Mouse (Mus musculus) myocyte (in vitro differentiated cells): ENCODE measurements around the gene Loxl1. TPM values are rescaled to one million over a fixed set of nuclear protein-coding genes. Genes with fewer than 3 reads are reported as not detected.

Source experiments
- H3K27me3 ChIP-seq: one replicate; pipeline ENCODE4 v1.6.1; 2011; ENCODE audit not compliant: control insufficient read depth, insufficient read depth, insufficient read length
- H3K36me3 ChIP-seq: one replicate; pipeline ENCODE4 v1.6.1; 2011; ENCODE audit not compliant: control insufficient read depth, insufficient read depth
- H3K4me2 ChIP-seq: one replicate; pipeline ENCODE4 v1.6.1; 2011; ENCODE audit warnings: low read depth, control low read depth
- H3K4me3 ChIP-seq: one replicate; pipeline ENCODE4 v1.5.1; 2011; ENCODE audit warnings: mild to moderate bottlenecking, control low read depth, moderate library complexity
- H3K79me2 ChIP-seq: one replicate; pipeline ENCODE4 v1.6.1; 2011; ENCODE audit not compliant: control insufficient read depth, insufficient read depth
- H3ac ChIP-seq: one replicate; pipeline ENCODE4 v1.6.1; 2011; ENCODE audit not compliant: control insufficient read depth, insufficient read length
- CEBPB ChIP-seq: IDR thresholded peaks from 2 replicates; pipeline ENCODE4 v1.6.1; 2011; ENCODE audit warnings: mild to moderate bottlenecking, moderate library complexity; ENCODE audit not compliant: poor library complexity, insufficient read depth, severe bottlenecking
- E2F4 ChIP-seq: IDR thresholded peaks from one replicate; pipeline ENCODE4 v1.6.1; 2011; ENCODE audit warnings: mild to moderate bottlenecking, control low read depth, moderate library complexity; ENCODE audit not compliant: insufficient read depth
- MAX ChIP-seq: IDR thresholded peaks from one replicate; pipeline ENCODE4 v1.6.1; 2011; ENCODE audit warnings: low read depth, mild to moderate bottlenecking, control low read depth
- MYOD1 ChIP-seq, 3 experiments: IDR thresholded peaks; one replicate each; pipeline ENCODE4 v1.6.1; 2011; ENCODE audit warnings: control low read depth in 2 of 3, low read depth in 2 of 3, mild to moderate bottlenecking in 2 of 3, moderate library complexity in 1 of 3; ENCODE audit not compliant: insufficient read length in 2 of 3, control insufficient read depth in 1 of 3
- MYOG ChIP-seq, 3 experiments: IDR thresholded peaks; one replicate each; pipeline ENCODE4 v1.6.1; 2011; ENCODE audit warnings: control low read depth in 2 of 3, low read depth in 2 of 3, mild to moderate bottlenecking in 2 of 3; ENCODE audit not compliant: insufficient read length in 2 of 3, control insufficient read depth in 1 of 3, insufficient read depth in 1 of 3
- POLR2A ChIP-seq: IDR thresholded peaks from one replicate; pipeline ENCODE4 v1.6.1; 2011; ENCODE audit warnings: low read depth, mild to moderate bottlenecking, control low read depth, moderate library complexity; ENCODE audit not compliant: insufficient read length
- POLR2AphosphoS2 ChIP-seq: IDR thresholded peaks from one replicate; pipeline ENCODE4 v1.6.1; 2011; ENCODE audit warnings: low read depth, control low read depth; ENCODE audit not compliant: insufficient read length
- REST ChIP-seq: IDR thresholded peaks from one replicate; pipeline ENCODE4 v1.6.1; 2011; ENCODE audit warnings: mild to moderate bottlenecking, control low read depth, moderate library complexity; ENCODE audit not compliant: insufficient read depth, insufficient read length
- SRF ChIP-seq: IDR thresholded peaks from one replicate; pipeline ENCODE4 v1.6.1; 2011; ENCODE audit warnings: low read depth; ENCODE audit not compliant: control insufficient read depth, insufficient read length
- TCF12 ChIP-seq: IDR thresholded peaks from one replicate; pipeline ENCODE4 v1.6.1; 2011; ENCODE audit warnings: mild to moderate bottlenecking, control low read depth; ENCODE audit not compliant: poor library complexity, insufficient read depth, severe bottlenecking
- TCF3 ChIP-seq: IDR thresholded peaks from one replicate; pipeline ENCODE4 v1.6.1; 2011; ENCODE audit warnings: low read depth, control low read depth; ENCODE audit not compliant: insufficient read length
- USF1 ChIP-seq: IDR thresholded peaks from one replicate; pipeline ENCODE4 v1.6.1; 2011; ENCODE audit warnings: low read depth, mild to moderate bottlenecking, control low read depth, moderate library complexity
- polyA plus RNA-seq: library from polyadenylated mRNA; unstranded; fragments of >200 nt; fragmentation: generic; extraction: Trizol; gene quantifications from one replicate; pipeline ENCODE4 v1.2.1, GENCODE M21; 2012; ENCODE audit warnings: missing spikeins

Loxl1 gene
- polyA plus RNA-seq, 1 experiment, result 46.1 TPM

DNA sequence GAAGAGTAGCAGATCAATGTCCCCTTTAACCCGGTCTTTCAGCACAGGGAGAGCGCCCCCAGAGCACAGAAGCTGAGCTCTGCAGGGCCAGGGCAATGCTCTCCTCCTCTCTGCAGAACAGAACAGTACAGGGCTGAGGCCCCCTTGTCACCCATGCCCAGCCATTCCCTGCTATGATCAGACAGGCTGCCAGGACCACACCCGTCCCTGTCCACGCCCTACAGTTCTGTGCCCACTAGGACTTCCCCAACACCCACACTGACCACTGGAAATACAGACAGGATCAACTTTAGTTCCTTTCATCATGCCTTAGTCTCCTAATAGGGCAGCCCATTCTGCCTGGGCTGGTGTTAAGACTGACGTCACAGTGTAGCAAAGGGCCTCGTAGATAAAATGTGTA, 15.9 kb downstream of the Loxl1 start:
- no peaks in the 10 kb centered on the region for H3K27me3 ChIP-seq
- peak overlapping the region; percentile 75 for H3K4me2 ChIP-seq
- no peaks in the 10 kb centered on the region for H3K79me2 ChIP-seq
- TF ChIP-seq TCF12 (no peak), POLR2AphosphoS2 (peak; percentile 25), SRF (no peak), MYOD1 (IDR thresholded peaks at IDR 0.05; ENCODE audit: control insufficient read depth in 1 of 3, insufficient read length in 2 of 3, low read depth in 2 of 3) (peak in 1 of 3 experiments; percentile 56), CEBPB (0 out of 2 replicates have a peak, but pooled peaks have one; percentile 16), TCF3 (no peak), MAX (no peak), REST (no peak), POLR2A (peak; percentile 51), USF1 (no peak), MYOG (IDR thresholded peaks at IDR 0.05; ENCODE audit: control insufficient read depth in 1 of 3, insufficient read depth in 1 of 3, insufficient read length in 2 of 3, low read depth in 2 of 3) (peak in 1 of 3 experiments; percentile 46), E2F4 (no peak)
- no peaks in the 10 kb centered on the region for H3K36me3 ChIP-seq
- peak overlapping the region; percentile 25 for H3K4me3 ChIP-seq
- no peak overlapping the region for H3ac ChIP-seq

DNA sequence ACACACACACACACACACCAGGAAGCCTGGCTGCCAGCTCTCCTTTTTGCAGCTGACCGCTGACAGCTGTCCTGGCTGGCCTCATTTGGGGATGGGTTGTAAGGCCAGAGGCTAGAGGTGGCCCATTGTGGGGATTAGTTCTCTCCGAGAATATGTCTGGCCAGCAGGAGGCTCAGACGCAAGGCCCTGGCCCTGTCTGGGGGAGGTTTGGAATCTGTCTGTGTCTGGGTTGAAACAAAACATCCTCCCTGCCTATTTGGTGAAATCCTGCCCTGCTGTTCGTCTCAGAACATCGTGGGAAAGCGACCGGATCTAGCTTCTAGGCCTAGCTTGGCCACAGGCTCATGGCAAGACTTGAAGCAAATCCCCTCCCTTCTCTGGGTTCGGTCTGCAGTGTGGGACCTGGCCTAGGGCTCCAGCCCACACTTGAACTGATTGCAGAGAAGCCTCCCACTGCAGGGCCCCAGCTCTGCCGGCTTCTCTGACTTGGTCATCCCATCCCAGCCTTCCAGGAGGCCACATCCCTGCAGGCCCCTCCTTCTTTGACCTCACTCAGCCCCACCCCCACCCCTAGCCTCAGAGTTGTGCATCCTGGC, 17.1 kb downstream of the Loxl1 start:
- no peaks in the 10 kb centered on the region for H3K36me3 ChIP-seq
- no peaks in the 10 kb centered on the region for H3K27me3 ChIP-seq
- no peak overlapping the region for H3K4me3 ChIP-seq
- TF ChIP-seq TCF12, result peak; percentile 90
- TF ChIP-seq TCF3, result peak; percentile 43
- TF ChIP-seq MYOG (IDR thresholded peaks at IDR 0.05; ENCODE audit: control insufficient read depth in 1 of 3, insufficient read depth in 1 of 3, insufficient read length in 2 of 3, low read depth in 2 of 3), result peak; percentile 81 to 94 (median 91)
- TF ChIP-seq USF1, result no peak
- TF ChIP-seq MYOD1 (IDR thresholded peaks at IDR 0.05; ENCODE audit: control insufficient read depth in 1 of 3, insufficient read length in 2 of 3, low read depth in 2 of 3), result peak; percentile 82 to 88 (median 83)
- no peak for TF ChIP-seq REST
- TF ChIP-seq POLR2A, result no peak
- no peak for TF ChIP-seq POLR2AphosphoS2
- no peak for TF ChIP-seq CEBPB
- no peak for TF ChIP-seq E2F4
- TF ChIP-seq MAX, result no peak
- no peak for TF ChIP-seq SRF
- H3K4me2 ChIP-seq, result peak overlapping the region; percentile 75
- H3K79me2 ChIP-seq, result no peaks in the 10 kb centered on the region
- no peak overlapping the region for H3ac ChIP-seq

DNA sequence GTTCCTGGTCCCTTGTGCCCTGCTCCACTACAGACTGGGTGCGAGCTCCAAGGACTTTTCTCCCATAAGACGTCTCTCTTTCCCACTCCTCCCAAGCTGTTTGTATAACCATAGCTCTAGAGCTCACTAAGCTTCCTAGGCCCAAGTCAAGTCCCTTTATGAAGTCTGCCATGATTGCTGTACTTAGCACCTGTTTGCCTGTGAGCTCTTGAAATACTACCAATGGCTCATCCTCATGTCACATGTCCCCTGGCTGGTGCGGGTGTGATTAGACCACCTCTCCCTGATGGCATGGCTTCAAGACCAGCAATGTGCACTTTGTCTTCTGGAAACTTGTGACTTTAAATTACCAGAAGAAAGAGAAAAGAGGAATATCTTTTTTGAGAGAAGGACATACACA, 17.6 kb downstream of the Loxl1 start:
- no peaks in the 10 kb centered on the region for H3K36me3 ChIP-seq

DNA sequence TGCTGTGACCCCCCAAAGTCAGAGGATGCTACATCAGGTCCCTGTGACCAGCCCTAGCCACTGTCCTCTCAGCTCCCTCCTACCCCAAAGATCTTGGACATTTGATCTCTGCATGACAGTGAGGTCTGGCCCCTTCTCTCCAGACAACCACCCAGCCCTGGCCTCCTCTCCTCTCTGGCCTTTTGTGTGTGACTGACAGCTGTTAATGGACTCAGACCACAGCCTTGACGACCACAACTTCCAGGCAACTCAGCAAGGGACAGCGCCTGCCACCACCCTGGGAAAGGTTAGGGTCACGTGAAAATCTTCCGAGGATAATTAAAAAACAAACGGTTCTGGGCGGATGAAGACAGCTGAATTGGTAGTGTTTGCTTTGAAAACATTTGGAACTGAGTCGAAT, 18.5 kb downstream of the Loxl1 start:
- Histone ChIP-seq H3K4me3 (no peak overlapping the region), H3K27me3 (no peaks in the 10 kb centered on the region), H3K36me3 (no peaks in the 10 kb centered on the region), H3ac (no peak overlapping the region), H3K79me2 (no peaks in the 10 kb centered on the region), H3K4me2 (no peak overlapping the region)
- TF ChIP-seq SRF (no peak), POLR2AphosphoS2 (no peak), TCF3 (no peak), USF1 (no peak), TCF12 (peak; percentile 22), MAX (no peak), MYOD1 (IDR thresholded peaks at IDR 0.05; ENCODE audit: control insufficient read depth in 1 of 3, insufficient read length in 2 of 3, low read depth in 2 of 3) (peak in 2 of 3 experiments; percentile 47 to 72), CEBPB (no peak), E2F4 (no peak), MYOG (IDR thresholded peaks at IDR 0.05; ENCODE audit: control insufficient read depth in 1 of 3, insufficient read depth in 1 of 3, insufficient read length in 2 of 3, low read depth in 2 of 3) (peak in 1 of 3 experiments; percentile 63)

More for the DNA sequence above, 17.6 kb downstream of the Loxl1 start:
- Histone ChIP-seq H3K79me2 (no peaks in the 10 kb centered on the region), H3K4me3 (no peak overlapping the region), H3K4me2 (peak overlapping the region; percentile 44), H3K27me3 (no peaks in the 10 kb centered on the region), H3ac (no peak overlapping the region)
- TF ChIP-seq POLR2A (no peak), USF1 (peak; percentile 29), MYOD1 (IDR thresholded peaks at IDR 0.05; ENCODE audit: control insufficient read depth in 1 of 3, insufficient read length in 2 of 3, low read depth in 2 of 3) (peak; percentile 27 to 71 (median 56))

DNA sequence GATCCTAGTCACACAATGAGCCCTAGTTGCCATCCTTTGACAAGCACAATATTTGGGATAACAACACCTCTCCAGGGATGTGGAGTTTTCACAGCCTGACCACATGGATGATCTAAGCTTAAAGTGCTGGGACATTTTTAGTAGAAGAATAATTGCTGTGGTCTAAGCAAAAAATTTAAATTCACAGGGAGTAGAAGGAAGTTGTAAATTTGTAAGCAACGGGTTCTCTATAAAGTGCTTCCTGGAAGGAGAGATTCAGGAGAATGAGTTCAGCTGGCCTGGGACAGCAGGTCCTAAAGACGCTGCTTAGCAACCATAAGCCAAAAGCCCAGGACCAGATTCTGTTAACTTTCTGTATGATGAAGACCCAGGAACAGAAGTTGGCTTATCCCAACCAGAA, 23.1 kb downstream of the Loxl1 start:
- H3ac ChIP-seq, result no peak overlapping the region
- no peaks in the 10 kb centered on the region for H3K79me2 ChIP-seq
- H3K4me3 ChIP-seq, result no peak overlapping the region
- no peak for TF ChIP-seq MAX
- TF ChIP-seq REST, result no peak
- TF ChIP-seq POLR2AphosphoS2, result no peak
- no peak for TF ChIP-seq MYOD1 (IDR thresholded peaks at IDR 0.05; ENCODE audit: control insufficient read depth in 1 of 3, insufficient read length in 2 of 3, low read depth in 2 of 3)
- TF ChIP-seq MYOG (IDR thresholded peaks at IDR 0.05; ENCODE audit: control insufficient read depth in 1 of 3, insufficient read depth in 1 of 3, insufficient read length in 2 of 3, low read depth in 2 of 3), result no peak
- TF ChIP-seq USF1, result no peak
- TF ChIP-seq POLR2A, result no peak
- no peak for TF ChIP-seq CEBPB
- TF ChIP-seq TCF3, result no peak
- TF ChIP-seq SRF, result no peak
- no peak for TF ChIP-seq E2F4
- TF ChIP-seq TCF12, result no peak
- no peaks in the 10 kb centered on the region for H3K36me3 ChIP-seq
- H3K27me3 ChIP-seq, result no peaks in the 10 kb centered on the region
- no peak overlapping the region for H3K4me2 ChIP-seq
